Mouse (Mus musculus) small intestine, adult 2 months (tissue): ENCODE measurements around the gene Ranbp3. TPM values are rescaled to one million over a fixed set of nuclear protein-coding genes. Genes with fewer than 3 reads are reported as not detected.
A peak's percentile ranks its signal among the peaks of the same experiment; 100 is the strongest.

Source experiments
- H3K27ac ChIP-seq: fragments of 200-500 bp; 2 replicates; pipeline ENCODE4 v1.5.1; 2012; ENCODE audit warnings: low read depth, low read length, control low read depth, inconsistent platforms; ENCODE audit not compliant: insufficient read depth
- H3K27me3 ChIP-seq: fragments of 200-500 bp; 2 replicates; pipeline ENCODE4 v1.6.1; 2012; ENCODE audit warnings: mild to moderate bottlenecking, moderate library complexity, low read length, inconsistent platforms; ENCODE audit not compliant: control insufficient read depth, insufficient read depth
- H3K36me3 ChIP-seq: fragments of 200-500 bp; 2 replicates; pipeline ENCODE4 v1.6.1; 2012; ENCODE audit warnings: mild to moderate bottlenecking, low read length, control low read depth, inconsistent platforms; ENCODE audit not compliant: control insufficient read depth, insufficient read depth
- H3K4me1 ChIP-seq: fragments of 200-500 bp; 2 replicates; pipeline ENCODE4 v1.6.1; 2012; ENCODE audit warnings: low read length, inconsistent platforms, mixed read lengths; ENCODE audit not compliant: control insufficient read depth, insufficient read depth, insufficient read length
- H3K4me3 ChIP-seq: fragments of 200-500 bp; 2 replicates; pipeline ENCODE4 v1.5.1; 2012; ENCODE audit warnings: low read depth, mild to moderate bottlenecking, control low read depth, inconsistent platforms, low read length, moderate library complexity
- CTCF ChIP-seq: fragments of 200-500 bp; IDR thresholded peaks from 2 replicates; pipeline ENCODE4 v1.5.1; 2012; ENCODE audit warnings: low read depth, mild to moderate bottlenecking, control low read depth, inconsistent platforms, low read length, moderate library complexity, mixed read lengths; ENCODE audit not compliant: insufficient replicate concordance, insufficient read length; ENCODE audit errors: extremely low read depth
- POLR2A ChIP-seq: fragments of 200-500 bp; IDR thresholded peaks from 2 replicates; pipeline ENCODE4 v1.6.1; 2012; ENCODE audit warnings: low read depth, mild to moderate bottlenecking, control low read depth, inconsistent platforms, low read length, moderate library complexity
- WGBS: fragments of 180-500 bp; shearing (Covaris S2); methylation state at CpG from one replicate; pipeline ENCODE4 v1.1.7; 2018; 5-methylcytosine and 5-hydroxymethylcytosine counted together
- polyA plus RNA-seq: library from polyadenylated mRNA; depleted of rRNA; stranded (reverse); fragments of >200 nt; gene quantifications from 2 replicates; pipeline ENCODE4 v1.2.3, GENCODE M21; 2012

Ranbp3 gene
- polyA plus RNA-seq, 1 experiment, result 65.1 TPM

GRCm38 (mm10) chr17:56663659-56664058 lies 9.4 kb upstream of the Ranbp3 start:
- H3K4me1 ChIP-seq, result peaks cover 7% of the 10 kb centered on the region; the same call in 1 of the 2 replicates
- TF ChIP-seq CTCF (no peak), POLR2A (no peak)
- no peak overlapping the region for H3K4me3 ChIP-seq
- H3K27me3 ChIP-seq, result no peaks in the 10 kb centered on the region
- 63% methylated on average over 3 of the region's 3 CpGs for WGBS
- no peak overlapping the region for H3K27ac ChIP-seq
- no peaks in the 10 kb centered on the region for H3K36me3 ChIP-seq

- no peak overlapping the region for H3K27ac ChIP-seq
- TF ChIP-seq POLR2A, result no peak
- TF ChIP-seq CTCF, result no peak
- H3K4me3 ChIP-seq, result no peak overlapping the region
- no peaks in the 10 kb centered on the region for H3K27me3 ChIP-seq
- WGBS, result 4% methylated on average over 10 of the region's 10 CpGs
- peaks cover 7% of the 10 kb centered on the region; the same call in 1 of the 2 replicates for H3K4me1 ChIP-seq
- H3K36me3 ChIP-seq, result no peaks in the 10 kb centered on the region
Observed at GRCm38 (mm10) chr17:56664333-56664732, 8.8 kb upstream of the Ranbp3 start.

- H3K4me3 ChIP-seq, result no peak overlapping the region
Observed at GRCm38 (mm10) chr17:56666384-56666783, 6.7 kb upstream of the Ranbp3 start.

GRCm38 (mm10) chr17:56667591-56667990 lies 5.5 kb upstream of the Ranbp3 start:
- TF ChIP-seq CTCF (no peak), POLR2A (no peak)
- WGBS, result 66% methylated on average over 3 of the region's 3 CpGs
- no peak overlapping the region for H3K27ac ChIP-seq
- no peaks in the 10 kb centered on the region for H3K27me3 ChIP-seq
- H3K4me3 ChIP-seq, result no peak overlapping the region
- no peaks in the 10 kb centered on the region for H3K36me3 ChIP-seq
- H3K4me1 ChIP-seq, result peaks cover 7% of the 10 kb centered on the region; the same call in 1 of the 2 replicates

More at GRCm38 (mm10) chr17:56666384-56666783, 6.7 kb upstream of the Ranbp3 start:
- Histone ChIP-seq H3K4me1 (peaks cover 7% of the 10 kb centered on the region; the same call in 1 of the 2 replicates), H3K27ac (no peak overlapping the region), H3K36me3 (no peaks in the 10 kb centered on the region), H3K27me3 (no peaks in the 10 kb centered on the region)
- TF ChIP-seq CTCF, result no peak
- TF ChIP-seq POLR2A, result no peak
- 61% methylated on average over 4 of the region's 4 CpGs for WGBS

- Histone ChIP-seq H3K36me3 (no peaks in the 10 kb centered on the region), H3K27me3 (no peaks in the 10 kb centered on the region), H3K4me1 (peaks cover 7% of the 10 kb centered on the region; the same call in 1 of the 2 replicates), H3K27ac (no peak overlapping the region), H3K4me3 (peak overlapping the region; percentile 63)
- TF ChIP-seq CTCF (peak; percentile 98), POLR2A (no peak)
- 3% methylated on average over 31 of the region's 31 CpGs for WGBS
Observed at GRCm38 (mm10) chr17:56668384-56669144, 4.5 kb upstream of the Ranbp3 start.

- no peak overlapping the region for H3K27ac ChIP-seq
- H3K4me3 ChIP-seq, result no peak overlapping the region
- TF ChIP-seq POLR2A, result no peak
- no peaks in the 10 kb centered on the region for H3K36me3 ChIP-seq
- H3K4me1 ChIP-seq, result 0 out of 2 replicates have a peak, but pooled peaks cover 2% of the 10 kb centered on the region
- H3K27me3 ChIP-seq, result no peaks in the 10 kb centered on the region
- 90% methylated on average over 8 of the region's 8 CpGs for WGBS
Observed at GRCm38 (mm10) chr17:56669766-56670165, 3.3 kb upstream of the Ranbp3 start.

GRCm38 (mm10) chr17:56673647-56674416 lies 738 bp downstream of the Ranbp3 start:
- Histone ChIP-seq H3K4me1 (no peaks in the 10 kb centered on the region), H3K27me3 (no peaks in the 10 kb centered on the region), H3K27ac (0 out of 2 replicates have a peak overlapping the region, but pooled peaks have one; percentile 34), H3K36me3 (peaks cover 4% of the 10 kb centered on the region), H3K4me3 (peak overlapping the region; percentile 81)
- TF ChIP-seq CTCF (no peak), POLR2A (no peak)
- under 1% methylated on average over 37 of the region's 37 CpGs for WGBS
